ENCODE assay signal across 18 mouse cellular contexts in genomic region chr2:70497715-70498318, GRCm38 (mm10). TPM values are rescaled to one million over a fixed set of nuclear protein-coding genes. Genes with fewer than 3 reads are reported as not detected.
A peak's percentile ranks its signal among the peaks of the same experiment; 100 is the strongest.
DNase-seq lines count a peak whose midpoint lies in the region; ATAC-seq lines count a peak whose summit lies in the region.
"Had no signal": no experiment of that assay in that cellular context is flagged by ENCODE, and none has a peak within 500 bp of the region (broad histone marks: within the 10 kb centered on the region; RNA-seq: fewer than 3 reads in every experiment).

No protein-coding gene starts in this region.

- WGBS in kidney, embryonic 15.5 days, result 19% methylated on average over 13 of the region's 13 CpGs
- 29% methylated on average over 13 of the region's 13 CpGs for WGBS in intestine, embryonic 16.5 days

- H3K27ac ChIP-seq in kidney, embryonic 15.5 days, result peak overlapping the region; percentile 51; the same call in 1 of the 2 replicates
- no peak overlapping the region for H3K27ac ChIP-seq in intestine, embryonic 16.5 days (ENCODE audit: low read length)
- H3K27ac ChIP-seq: forebrain, embryonic 13.5 days; heart, embryonic 15.5 days; hindbrain, embryonic 14.5 days; layer of hippocampus, adult 2 months; left cerebral cortex, adult 2 months; liver, embryonic 15.5 days had no signal

- H3K9ac ChIP-seq in kidney, embryonic 15.5 days, result no peak overlapping the region
- H3K9ac ChIP-seq in intestine, embryonic 16.5 days (ENCODE audit: low read depth, low read length), result no peak overlapping the region
- H3K9ac ChIP-seq: forebrain, embryonic 13.5 days; heart, embryonic 15.5 days; hindbrain, embryonic 14.5 days; liver, embryonic 15.5 days had no signal

- no peak overlapping the region for H3K4me3 ChIP-seq in kidney, embryonic 15.5 days (replicated peaks)
- no peak overlapping the region for H3K4me3 ChIP-seq in intestine, embryonic 16.5 days (ENCODE audit: low read length)
- H3K4me3 ChIP-seq: forebrain, embryonic 13.5 days; heart, embryonic 15.5 days; layer of hippocampus, adult 2 months; left cerebral cortex, adult 2 months; liver, embryonic 15.5 days had no signal

- ATAC-seq in kidney, embryonic 15.5 days (replicated peaks; ENCODE audit: low FRiP score), result no peak
- ATAC-seq in activated CD4-positive, CD25-positive, alpha-beta regulatory T cell, adult 4 months, result peak; percentile 59
- ATAC-seq in intestine, embryonic 16.5 days, result 0 out of 2 replicates have a peak, but pooled peaks have one; percentile 36
- ATAC-seq: forebrain, embryonic 13.5 days had no signal

- H3K36me3 ChIP-seq in kidney, embryonic 15.5 days, result no peaks in the 10 kb centered on the region
- no peaks in the 10 kb centered on the region for H3K36me3 ChIP-seq in intestine, embryonic 16.5 days (ENCODE audit: control insufficient read depth, insufficient read depth, low read length)
- H3K36me3 ChIP-seq: heart, embryonic 15.5 days; liver, embryonic 15.5 days had no signal

- no peaks in the 10 kb centered on the region for H3K9me3 ChIP-seq in kidney, embryonic 15.5 days (replicated peaks)
- H3K9me3 ChIP-seq in intestine, embryonic 16.5 days (ENCODE audit: control insufficient read depth, low read length), result no peaks in the 10 kb centered on the region
- H3K9me3 ChIP-seq: forebrain, embryonic 13.5 days; heart, embryonic 15.5 days; liver, embryonic 15.5 days had no signal

- H3K4me2 ChIP-seq in kidney, embryonic 15.5 days, result peak overlapping the region; percentile 18
- no peak overlapping the region for H3K4me2 ChIP-seq in intestine, embryonic 16.5 days (ENCODE audit: low read depth, low read length)
- H3K4me2 ChIP-seq: forebrain, embryonic 13.5 days; heart, embryonic 15.5 days; hindbrain, embryonic 14.5 days; liver, embryonic 15.5 days had no signal

- H3K4me1 ChIP-seq in kidney, embryonic 15.5 days, result peaks cover 9% of the 10 kb centered on the region
- no peaks in the 10 kb centered on the region for H3K4me1 ChIP-seq in intestine, embryonic 16.5 days (ENCODE audit: control insufficient read depth, insufficient read depth, low read length)
- H3K4me1 ChIP-seq: heart, embryonic 15.5 days; liver, embryonic 15.5 days had no signal

- H3K27me3 ChIP-seq in kidney, embryonic 15.5 days, result peaks cover 18% of the 10 kb centered on the region
- no peaks in the 10 kb centered on the region for H3K27me3 ChIP-seq in intestine, embryonic 16.5 days (replicated peaks; ENCODE audit: control insufficient read depth, insufficient read depth, low read length)
- H3K27me3 ChIP-seq: liver, embryonic 15.5 days had no signal

- no peak for DNase-seq in kidney, postnatal 10 days
- DNase-seq in CD4-positive, CD25-positive, alpha-beta regulatory T cell, adult 2 months (ENCODE audit: low read depth, low spot score), result peak; percentile 25
- DNase-seq in testis, postnatal 10 days (ENCODE audit: low spot score), result no peak
- DNase-seq in left cerebral cortex, adult 11 months (ENCODE audit: low spot score), result no peak
- DNase-seq: adrenal gland, postnatal 25 days; cerebellum, adult 9-10 months; midbrain, embryonic 14.5 days; right cerebral cortex, postnatal 14 days had no signal

RNA-seq across cellular contexts. Expression of gene Erich2, which starts 10.8 kb away (rescaled TPM):
- 1.9 and 2.3 TPM in 2 replicates for polyA plus RNA-seq in kidney, embryonic 15.5 days (2015; fragmentation: Nextera tagmentation; extraction: Ambion mirVana)
- not detected for polyA plus RNA-seq in activated CD4-positive, CD25-positive, alpha-beta regulatory T cell, adult 4 months (2017; shearing (Covaris generic))
- polyA plus RNA-seq in intestine, embryonic 16.5 days (2015; fragmentation: Nextera tagmentation; extraction: Ambion mirVana), result 0.42 and 0.78 TPM in 2 replicates
- polyA plus RNA-seq: limb, embryonic 11.5 days; liver, embryonic 15.5 days had no signal

RNA-seq across cellular contexts. Expression of gene Sp5, which starts 23.1 kb away (rescaled TPM):
- polyA plus RNA-seq in kidney, embryonic 15.5 days (2015; fragmentation: Nextera tagmentation; extraction: Ambion mirVana), result 2.8 and 3.1 TPM in 2 replicates
- polyA plus RNA-seq in activated CD4-positive, CD25-positive, alpha-beta regulatory T cell, adult 4 months (2017; shearing (Covaris generic)), result not detected
- polyA plus RNA-seq in intestine, embryonic 16.5 days (2015; fragmentation: Nextera tagmentation; extraction: Ambion mirVana), result 0.33 and 0.42 TPM in 2 replicates
- polyA plus RNA-seq: liver, embryonic 15.5 days had no signal

RNA-seq across cellular contexts. Expression of gene Gad1, which starts 55.1 kb away (rescaled TPM):
- 0.23 and 0.36 TPM in 2 replicates for polyA plus RNA-seq in kidney, embryonic 15.5 days (2015; fragmentation: Nextera tagmentation; extraction: Ambion mirVana)
- under 1 TPM in 1 of 2 experiments, not detected in 1; 0.21 TPM for polyA plus RNA-seq in activated CD4-positive, CD25-positive, alpha-beta regulatory T cell, adult 4 months (2017; shearing (Covaris generic))
- polyA plus RNA-seq in intestine, embryonic 16.5 days (2015; fragmentation: Nextera tagmentation; extraction: Ambion mirVana), result 0.15 and 0.18 TPM in 2 replicates
